Mouse (Mus musculus) MN1 (cell line): ENCODE data around the gene Pithd1.

Source experiments
- DNase-seq: peaks from one replicate; pipeline ENCODE4 v3.0.0-alpha.2; 2016; ENCODE audit warnings: low spot score

The Pithd1 gene

GRCm38 (mm10) chr4:135928376-135928775 is 58.7 kb downstream of the Pithd1 start:
- DNase-seq: no peak

DNA sequence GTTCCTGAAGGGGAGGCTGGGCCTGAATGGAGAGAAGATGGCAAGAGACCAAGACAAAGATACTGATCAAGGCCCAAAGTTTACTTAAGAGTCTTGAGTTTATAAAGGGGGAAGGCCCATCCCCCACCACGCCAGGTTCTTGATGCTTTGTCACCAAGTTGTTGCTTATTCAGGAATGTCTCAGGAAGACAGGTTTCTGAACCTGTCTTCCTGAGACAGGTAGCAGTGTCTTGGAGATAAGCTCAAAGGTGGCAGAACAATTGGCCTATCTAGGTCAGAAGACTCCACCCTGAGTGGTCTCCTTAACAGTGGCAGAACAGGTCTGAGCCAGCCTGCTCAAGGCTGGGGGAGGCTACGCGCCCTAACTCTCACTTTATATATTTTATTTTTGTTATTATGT is 60.2 kb downstream of the Pithd1 start:
- no peak for DNase-seq

GRCm38 (mm10) chr4:135926195-135926808 is 60.8 kb downstream of the Pithd1 start:
- no peak for DNase-seq
